Mouse (Mus musculus) heart, embryonic 10.5 days (tissue): ENCODE results near the gene Zfp286. TPM values are rescaled to one million over a fixed set of nuclear protein-coding genes. Genes with fewer than 3 reads are reported as not detected.
"Not testable (repeated sequence)": the region's sequence is repeated elsewhere in the genome, so short reads cannot be mapped to it uniquely, and the experiment has no call there.

Source experiments
- DNase-seq: peaks from one replicate; pipeline ENCODE4 v3.0.0-alpha.2; 2017; ENCODE audit warnings: low spot score
- H3K27ac ChIP-seq: fragments of 300-500 bp; sonication (generic); 2 replicates; pipeline ENCODE4 v1.5.1; 2016; ENCODE audit warnings: mild to moderate bottlenecking
- H3K27me3 ChIP-seq: fragments of 300-500 bp; sonication (generic); 2 replicates; pipeline ENCODE4 v1.6.1; 2016; ENCODE audit warnings: mild to moderate bottlenecking; ENCODE audit not compliant: poor library complexity, insufficient read depth, severe bottlenecking
- H3K36me3 ChIP-seq: fragments of 300-500 bp; sonication (generic); 2 replicates; pipeline ENCODE4 v1.6.1; 2016; ENCODE audit warnings: mild to moderate bottlenecking, moderate library complexity
- H3K4me1 ChIP-seq: fragments of 300-500 bp; sonication (generic); 2 replicates; pipeline ENCODE4 v1.6.1; 2016; ENCODE audit warnings: mild to moderate bottlenecking
- H3K4me3 ChIP-seq: fragments of 300-500 bp; sonication (generic); 2 replicates; pipeline ENCODE4 v1.5.1; 2016; ENCODE audit warnings: mild to moderate bottlenecking, moderate library complexity
- H3K9me3 ChIP-seq: fragments of 300-500 bp; sonication (generic); 2 replicates; pipeline ENCODE4 v1.6.1; 2016; ENCODE audit warnings: mild to moderate bottlenecking, moderate library complexity
- WGBS: fragments of 180-500 bp; shearing (Covaris S2); methylation state at CpG from one replicate; pipeline ENCODE4 v1.1.7; 2016; 5-methylcytosine and 5-hydroxymethylcytosine counted together
- polyA plus RNA-seq: library from polyadenylated mRNA; unstranded; fragments of >200 nt; fragmentation: Nextera tagmentation; extraction: Ambion mirVana; gene quantifications from 2 replicates; pipeline ENCODE4 v1.2.1, GENCODE M21; 2016

The Zfp286 gene
- polyA plus RNA-seq, 1 experiment from 2014 or later: 14.9 TPM

DNA sequence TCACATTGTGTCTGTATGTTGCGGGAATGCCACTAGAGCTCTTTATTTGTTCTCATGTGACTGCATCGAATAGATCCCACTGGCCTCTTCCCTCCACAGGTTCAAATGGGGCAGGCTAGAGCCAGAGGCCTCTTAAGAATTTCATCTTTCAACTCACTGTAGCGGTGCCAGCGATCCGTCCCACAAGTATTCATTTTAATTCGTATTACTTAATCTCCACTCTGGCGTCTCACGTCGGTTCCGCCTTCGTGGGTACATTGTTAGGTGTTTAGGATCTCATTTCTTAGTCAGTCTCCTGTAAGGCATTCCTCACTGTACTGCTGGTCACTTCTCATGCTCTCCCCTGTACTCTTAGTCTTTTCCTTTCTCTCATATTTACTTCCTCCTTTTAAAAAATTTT lies 30.8 kb downstream of the Zfp286 start:
- Histone ChIP-seq H3K4me3 (no peak overlapping the region), H3K36me3 (no peaks in the 10 kb centered on the region), H3K9me3 (no peaks in the 10 kb centered on the region), H3K27ac (no peak overlapping the region), H3K4me1 (peaks cover 15% of the 10 kb centered on the region), H3K27me3 (peaks cover 28% of the 10 kb centered on the region)
- WGBS: 88% methylated on average over 11 of the region's 11 CpGs
- no peak for DNase-seq

DNA sequence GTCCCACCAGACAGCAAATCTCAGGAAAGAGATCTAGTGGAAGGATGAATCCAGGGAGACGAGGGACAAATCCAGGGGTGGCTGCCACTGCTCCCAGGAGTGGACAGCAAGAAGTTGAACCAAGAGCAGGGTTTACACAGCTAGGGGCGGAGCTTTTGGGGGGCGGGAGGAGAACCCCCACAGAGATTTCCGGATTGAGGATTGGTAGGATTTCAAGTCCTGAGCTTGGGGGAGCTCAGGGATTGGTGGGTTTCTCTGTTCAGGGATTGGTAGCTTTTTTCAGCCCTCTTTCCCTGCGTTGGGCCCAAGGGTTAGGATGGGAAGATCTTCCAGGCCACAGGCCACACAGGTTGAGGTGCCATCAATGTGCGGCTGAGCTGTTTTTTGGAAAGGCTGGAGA lies 31.4 kb downstream of the Zfp286 start:
- no peak for DNase-seq
- WGBS: 76% methylated on average over 6 of the region's 6 CpGs
- peaks cover 28% of the 10 kb centered on the region for H3K27me3 ChIP-seq
- H3K4me3 ChIP-seq: no peak overlapping the region
- no peaks in the 10 kb centered on the region for H3K36me3 ChIP-seq
- no peaks in the 10 kb centered on the region for H3K9me3 ChIP-seq
- peaks cover 15% of the 10 kb centered on the region for H3K4me1 ChIP-seq
- H3K27ac ChIP-seq: no peak overlapping the region

DNA sequence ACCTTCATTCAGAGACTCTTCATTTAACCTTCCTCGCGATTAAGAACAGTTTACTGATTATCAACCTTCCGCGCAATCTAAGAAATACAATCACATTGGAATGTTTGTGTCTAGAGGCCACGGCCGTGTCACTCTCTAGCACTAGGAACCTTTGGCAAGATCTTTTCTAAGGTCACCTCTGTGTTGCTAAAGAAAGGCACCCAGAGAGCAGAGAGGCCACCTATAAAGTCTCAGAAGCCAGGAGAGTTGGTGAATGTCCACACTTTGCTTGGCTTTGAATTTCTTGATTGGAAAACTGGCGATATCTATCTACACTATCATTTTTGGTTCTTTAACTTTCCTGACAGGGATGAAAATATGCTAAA lies 32.1 kb downstream of the Zfp286 start:
- H3K9me3 ChIP-seq: no peaks in the 10 kb centered on the region
- WGBS: 7% methylated on average over 7 of the region's 7 CpGs
- H3K4me3 ChIP-seq: peak overlapping the region; percentile 40
- no peak for DNase-seq
- no peaks in the 10 kb centered on the region for H3K36me3 ChIP-seq
- H3K27ac ChIP-seq: no peak overlapping the region
- peaks cover 28% of the 10 kb centered on the region for H3K27me3 ChIP-seq
- H3K4me1 ChIP-seq: peaks cover 15% of the 10 kb centered on the region

DNA sequence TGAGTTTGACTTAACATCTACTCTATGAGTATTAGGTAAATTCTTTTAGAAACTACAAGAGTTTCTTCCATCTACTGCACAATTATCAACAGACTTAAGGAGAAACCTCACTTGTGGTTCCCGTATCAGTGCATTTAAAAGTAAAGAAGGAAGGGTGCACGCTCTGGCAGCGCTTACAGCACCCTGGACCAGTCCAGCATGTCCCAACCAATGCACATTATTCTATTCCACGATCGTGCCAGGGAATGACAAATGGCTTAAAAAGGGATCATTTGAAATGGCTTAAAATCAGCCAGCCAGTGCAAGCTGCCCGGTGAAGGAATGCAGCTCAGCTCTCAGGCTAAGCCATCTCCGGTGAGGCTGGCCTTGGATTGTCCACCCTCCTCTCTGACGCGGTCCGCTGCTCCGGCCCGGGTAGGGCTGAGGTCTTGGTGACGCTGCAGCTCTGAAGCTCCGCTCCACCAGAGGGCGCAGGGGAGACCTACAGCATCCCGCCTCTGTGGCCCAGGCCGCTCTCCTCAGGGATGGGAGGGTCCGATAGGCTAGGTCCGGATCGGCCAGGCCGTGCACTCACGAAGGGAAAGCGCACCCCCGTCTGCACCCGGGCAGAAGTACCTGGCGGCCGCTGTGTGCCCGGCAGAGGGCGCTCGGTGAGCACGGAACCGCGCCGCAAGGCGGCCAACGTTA lies 32.7 kb downstream of the Zfp286 start:
- H3K27me3 ChIP-seq: peaks cover 28% of the 10 kb centered on the region
- WGBS: 8% methylated on average over 36 of the region's 36 CpGs
- peak overlapping the region; percentile 40 for H3K4me3 ChIP-seq
- peaks cover 9% of the 10 kb centered on the region for H3K4me1 ChIP-seq
- peak overlapping the region; percentile 16; the same call in 1 of the 2 replicates for H3K27ac ChIP-seq
- no peaks in the 10 kb centered on the region for H3K9me3 ChIP-seq
- DNase-seq: peak; percentile 98
- H3K36me3 ChIP-seq: no peaks in the 10 kb centered on the region

DNA sequence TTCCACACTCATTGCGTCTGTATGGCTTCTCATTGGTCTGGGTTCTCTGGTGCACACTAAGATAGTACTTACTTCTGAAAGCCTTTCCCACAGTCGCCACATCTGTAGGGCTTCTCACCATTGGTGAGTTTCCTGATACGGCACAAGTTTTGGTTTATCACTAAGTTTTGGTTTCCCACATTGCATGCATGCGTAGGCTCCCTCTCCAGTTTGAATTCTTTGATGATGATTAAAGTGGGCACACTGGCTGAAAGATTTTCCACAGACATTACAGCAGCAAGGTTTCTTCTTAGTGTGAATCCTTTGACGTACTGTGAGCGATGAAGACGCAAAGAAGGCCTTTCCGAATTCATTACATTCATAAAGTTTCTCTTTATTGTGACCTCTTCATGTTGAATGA lies 36.5 kb downstream of the Zfp286 start, which contains the start of gene Gm10428:
Gm10428 (plus strand) TSS at position 321 of the 400 bp plus-strand sequence.
- 86% methylated on average over 8 of the region's 8 CpGs for WGBS
- no peak for DNase-seq
- Histone ChIP-seq H3K9me3 (no peaks in the 10 kb centered on the region), H3K27ac (no peak within 1 kb of the TSS), H3K27me3 (peaks cover 50% of the 10 kb centered on the region), H3K4me1 (peaks cover 5% of the 10 kb centered on the region), H3K4me3 (no peak within 1 kb of the TSS), H3K36me3 (no peaks in the 10 kb centered on the region)

DNA sequence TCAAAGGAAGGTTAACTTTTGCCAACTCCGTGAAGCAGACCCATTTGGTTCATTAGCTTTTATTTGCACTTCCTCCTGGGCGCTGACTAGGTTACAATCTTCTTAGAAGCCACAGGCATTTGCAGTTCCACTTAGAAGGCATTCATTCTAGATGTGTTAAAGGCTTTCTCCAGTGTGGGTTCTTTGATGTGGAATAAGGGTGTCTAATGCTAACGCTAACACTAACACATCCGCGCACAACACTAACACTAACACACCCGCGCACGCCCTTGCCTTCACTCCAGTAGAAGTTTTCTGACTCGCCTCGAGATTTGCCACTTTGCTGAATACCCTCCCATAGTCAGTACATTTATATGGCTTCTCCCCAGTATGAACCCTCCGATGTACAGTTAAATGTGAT lies 37.1 kb downstream of the Zfp286 start:
- Histone ChIP-seq H3K27me3 (peaks cover 51% of the 10 kb centered on the region), H3K4me3 (no peak overlapping the region), H3K27ac (no peak overlapping the region), H3K4me1 (peaks cover 5% of the 10 kb centered on the region), H3K9me3 (no peaks in the 10 kb centered on the region), H3K36me3 (no peaks in the 10 kb centered on the region)
- no peak for DNase-seq
- 59% methylated on average over 11 of the region's 11 CpGs for WGBS

DNA sequence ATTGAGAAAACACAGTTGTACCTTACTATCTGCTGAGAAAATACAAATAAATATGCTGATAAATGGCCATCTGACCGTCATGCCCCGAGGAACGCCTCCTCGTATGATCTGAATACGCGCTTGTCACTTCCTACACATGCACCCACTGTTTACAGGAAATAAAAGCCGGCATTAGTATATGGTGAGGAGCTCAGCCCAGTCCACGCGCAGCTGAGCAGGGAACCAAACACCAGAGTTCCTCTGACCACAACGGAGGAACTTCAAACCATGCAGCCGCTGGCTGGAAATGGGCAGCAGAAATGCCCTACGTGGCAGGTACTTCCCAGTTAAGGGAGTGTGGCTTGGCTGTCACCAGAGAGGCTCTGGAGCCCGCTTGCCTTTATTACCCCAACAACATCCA lies 39.8 kb downstream of the Zfp286 start:
- 87% methylated on average over 13 of the region's 13 CpGs for WGBS
- H3K27me3 ChIP-seq: peaks cover 39% of the 10 kb centered on the region

DNA sequence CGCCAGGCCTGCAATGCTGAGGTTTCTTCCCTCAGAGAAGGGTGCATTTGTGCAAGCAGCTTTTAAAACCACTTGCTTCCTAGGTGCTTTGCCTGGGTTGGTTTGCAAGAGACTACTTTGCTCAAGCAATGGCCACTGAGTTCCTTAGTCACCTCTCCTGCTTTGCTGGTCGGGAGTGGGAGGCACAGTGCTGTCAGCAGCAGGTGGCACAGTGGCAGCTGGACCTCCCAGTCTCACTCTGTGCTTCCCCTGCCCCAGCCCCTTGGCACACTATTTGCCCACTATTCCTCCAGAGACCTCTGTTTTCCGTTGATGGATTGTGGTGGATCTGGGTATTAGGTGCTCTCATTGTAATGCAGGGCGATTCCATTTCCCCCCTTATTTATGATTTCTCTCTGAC lies 41.2 kb downstream of the Zfp286 start:
- no peak for DNase-seq
- H3K4me3 ChIP-seq: no peak overlapping the region
- 73% methylated on average over 4 of the region's 4 CpGs for WGBS

More for the DNA sequence above, 39.8 kb downstream of the Zfp286 start:
- DNase-seq, H3K4me3 ChIP-seq, H3K9me3 ChIP-seq, H3K4me1 ChIP-seq, H3K27ac ChIP-seq, H3K36me3 ChIP-seq: not testable (repeated sequence)

DNA sequence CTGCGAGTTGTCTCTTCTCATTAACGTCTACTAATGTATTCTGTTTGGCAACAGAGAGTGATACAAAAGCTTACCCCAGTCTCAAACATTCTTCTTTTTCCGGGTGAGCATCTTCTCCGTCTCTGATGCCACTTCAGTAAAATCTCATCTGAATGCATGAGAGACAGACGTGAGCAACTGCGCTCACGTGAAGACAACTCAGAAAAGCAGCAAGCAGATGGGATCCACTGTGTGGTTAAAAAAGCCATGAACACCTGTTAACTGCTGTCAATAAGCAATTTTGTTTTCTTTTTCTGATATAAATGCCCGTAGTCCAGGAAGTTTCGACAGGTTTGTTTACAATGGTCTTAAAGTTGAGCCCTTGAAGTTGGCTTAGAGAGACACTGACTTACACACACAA lies 42.0 kb downstream of the Zfp286 start:
- no peak for DNase-seq
- H3K27ac ChIP-seq: no peak overlapping the region
- 78% methylated on average over 9 of the region's 9 CpGs for WGBS
- H3K27me3 ChIP-seq: peaks cover 38% of the 10 kb centered on the region
- H3K9me3 ChIP-seq: no peaks in the 10 kb centered on the region
- H3K4me3 ChIP-seq: no peak overlapping the region
- H3K4me1 ChIP-seq: no peaks in the 10 kb centered on the region
- H3K36me3 ChIP-seq: no peaks in the 10 kb centered on the region

More for the DNA sequence above, 41.2 kb downstream of the Zfp286 start:
- no peaks in the 10 kb centered on the region for H3K4me1 ChIP-seq
- H3K36me3 ChIP-seq: no peaks in the 10 kb centered on the region
- H3K27me3 ChIP-seq: peaks cover 38% of the 10 kb centered on the region
- no peak overlapping the region for H3K27ac ChIP-seq
- no peaks in the 10 kb centered on the region for H3K9me3 ChIP-seq

DNA sequence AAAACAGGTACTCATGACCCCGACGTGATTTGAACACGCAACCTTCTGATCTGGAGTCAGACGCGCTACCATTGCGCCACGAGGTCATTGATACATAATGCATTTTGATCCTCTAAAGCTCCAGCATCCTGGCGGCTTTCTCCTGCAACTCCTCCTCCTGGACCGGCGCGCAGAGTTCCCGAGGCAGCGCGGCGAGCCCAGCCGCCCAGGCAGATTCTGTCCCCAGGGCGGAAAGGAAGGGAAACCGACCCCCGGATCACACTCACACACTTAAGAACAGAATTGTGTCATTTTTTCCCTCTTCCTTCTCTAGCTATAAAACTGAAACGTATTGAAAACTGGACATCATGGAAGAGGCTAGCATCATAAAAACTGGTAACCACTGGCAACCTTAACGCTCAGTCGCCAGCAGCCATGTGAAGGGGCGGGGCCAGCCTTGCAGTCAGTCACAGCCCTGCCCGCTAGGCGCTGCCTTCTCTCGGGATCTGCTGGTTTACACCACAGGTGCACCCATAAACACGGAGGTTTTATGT lies 43.2 kb downstream of the Zfp286 start:
- WGBS: 4% methylated on average over 27 of the region's 27 CpGs
- Histone ChIP-seq H3K27me3 (peaks cover 33% of the 10 kb centered on the region), H3K9me3 (no peaks in the 10 kb centered on the region), H3K27ac (no peak overlapping the region), H3K36me3 (no peaks in the 10 kb centered on the region), H3K4me3 (peak overlapping the region; percentile 57), H3K4me1 (no peaks in the 10 kb centered on the region)
- peak; percentile 86 for DNase-seq

DNA sequence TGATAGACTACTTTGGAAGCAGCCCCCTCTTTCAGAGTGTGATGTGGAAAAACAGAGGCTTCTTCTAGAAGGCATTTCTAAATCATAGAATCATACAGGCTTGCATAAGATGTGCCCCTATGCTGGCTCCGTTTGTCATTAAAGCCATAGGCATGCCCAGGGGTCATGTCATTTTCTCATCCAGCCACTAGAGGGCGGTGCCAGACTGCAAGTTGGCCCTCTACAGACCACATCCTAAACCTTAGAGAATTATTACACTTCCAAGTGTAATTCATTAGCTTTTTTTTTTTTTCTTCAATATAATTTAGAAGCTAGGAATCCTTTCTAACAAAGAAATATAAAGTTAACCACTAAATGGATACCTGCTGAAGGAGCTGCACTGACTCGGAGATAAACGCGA lies 45.2 kb downstream of the Zfp286 start:
- WGBS: 49% methylated on average over 5 of the region's 5 CpGs
- no peaks in the 10 kb centered on the region for H3K36me3 ChIP-seq
- H3K4me1 ChIP-seq: no peaks in the 10 kb centered on the region
- H3K4me3 ChIP-seq: no peak overlapping the region
- no peak for DNase-seq
- H3K27ac ChIP-seq: no peak overlapping the region
- H3K27me3 ChIP-seq: peaks cover 16% of the 10 kb centered on the region
- no peaks in the 10 kb centered on the region for H3K9me3 ChIP-seq

DNA sequence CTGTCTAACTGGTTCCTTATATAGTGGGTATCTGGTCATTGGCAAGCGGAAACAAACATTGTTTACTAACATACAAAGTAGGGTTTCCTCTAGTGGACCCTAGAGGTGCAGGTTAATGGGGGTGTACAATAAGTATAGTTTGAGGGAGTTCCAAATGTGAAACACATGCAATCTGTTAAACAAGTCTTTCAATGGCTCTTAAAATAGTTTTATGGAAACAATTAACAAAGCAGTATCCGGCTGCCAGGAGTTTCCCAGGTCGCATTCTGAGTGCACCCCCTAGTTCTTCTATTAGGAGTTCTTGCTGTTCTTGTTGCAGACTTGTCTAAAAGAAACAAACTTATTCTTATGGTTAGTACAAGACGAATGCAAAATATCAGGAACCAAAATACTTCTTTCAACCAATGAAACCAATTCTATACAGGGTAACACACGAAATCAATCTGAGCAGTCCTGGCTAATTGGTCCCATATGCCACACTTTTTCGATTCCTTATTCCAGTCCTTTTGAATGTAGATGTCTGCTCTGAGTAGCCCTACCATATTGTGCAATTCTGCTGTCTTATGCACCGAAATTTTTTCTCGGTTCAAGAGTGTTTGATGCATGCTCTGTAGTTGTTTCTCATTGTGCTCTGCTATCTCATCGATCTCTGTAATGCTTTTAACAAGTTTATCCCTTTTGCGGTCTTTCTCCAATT lies 46.9 kb downstream of the Zfp286 start:
- Histone ChIP-seq H3K36me3 (no peaks in the 10 kb centered on the region), H3K4me1 (no peaks in the 10 kb centered on the region), H3K9me3 (no peaks in the 10 kb centered on the region), H3K4me3 (no peak overlapping the region), H3K27ac (no peak overlapping the region), H3K27me3 (peaks cover 4% of the 10 kb centered on the region; the same call in 1 of the 2 replicates)
- DNase-seq: no peak
- WGBS: 71% methylated on average over 10 of the region's 10 CpGs

DNA sequence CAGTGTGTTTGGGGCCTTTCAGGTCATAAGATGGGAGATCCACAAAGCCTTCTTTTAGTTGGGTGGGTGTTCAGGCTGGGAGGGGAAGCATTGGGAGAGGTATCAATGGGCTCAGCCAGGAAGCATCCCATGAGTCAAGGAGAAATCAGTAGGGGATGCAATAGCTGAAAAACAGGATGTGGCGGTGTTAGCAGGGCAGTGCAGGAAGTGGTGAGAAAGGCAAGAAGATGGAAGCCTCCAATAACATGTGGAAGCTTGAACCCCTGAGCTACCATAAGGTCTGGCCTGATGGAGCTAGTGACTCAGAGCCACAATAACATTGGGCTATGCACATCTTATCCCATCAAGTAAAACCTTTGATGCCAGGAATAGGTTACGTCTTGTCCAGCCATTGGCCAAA lies 48.1 kb downstream of the Zfp286 start:
- Histone ChIP-seq H3K27me3 (no peaks in the 10 kb centered on the region), H3K4me3 (no peak overlapping the region), H3K9me3 (no peaks in the 10 kb centered on the region), H3K4me1 (no peaks in the 10 kb centered on the region), H3K36me3 (no peaks in the 10 kb centered on the region), H3K27ac (no peak overlapping the region)
- 85% methylated on average over 2 of the region's 2 CpGs for WGBS
- DNase-seq: no peak
